In the genomic region with DNA sequence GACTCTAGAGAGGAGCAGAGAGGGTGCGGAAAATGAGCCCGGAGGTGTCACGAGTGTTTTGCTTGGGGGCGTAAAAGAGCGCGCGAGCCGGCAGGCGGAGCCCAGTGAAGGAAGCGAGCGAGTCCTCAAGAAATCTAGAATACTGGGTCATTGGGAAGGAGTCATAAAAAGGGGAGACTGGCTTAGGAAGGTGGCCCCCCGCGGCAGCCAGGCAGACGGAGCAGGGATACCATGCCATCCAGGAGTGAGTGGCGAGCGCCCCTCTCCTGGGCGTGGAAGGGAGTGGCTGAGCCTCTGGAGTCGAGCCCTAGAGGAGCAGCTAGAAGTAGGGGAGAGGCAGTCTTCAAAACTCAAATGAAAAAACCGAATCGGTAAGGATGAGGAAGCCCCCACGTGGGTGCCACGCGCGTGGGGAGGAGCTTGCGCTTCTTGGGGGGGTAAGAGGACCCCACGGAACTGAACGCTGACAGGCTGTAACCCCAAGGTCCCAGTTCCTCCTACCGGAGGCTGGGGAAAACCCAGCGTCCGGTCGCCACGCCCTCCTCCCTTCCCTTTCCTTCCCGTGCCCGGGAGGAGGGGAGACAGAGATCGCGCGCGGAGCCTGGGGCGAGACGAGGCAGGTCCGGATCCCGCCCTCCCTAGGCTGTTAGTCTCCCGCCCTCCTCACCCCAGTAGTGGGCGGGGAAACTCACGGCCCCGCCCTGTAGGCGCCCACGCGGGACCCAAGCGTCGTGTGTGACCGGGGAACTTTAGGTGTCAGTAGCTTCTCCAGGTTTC, we compare ENCODE assay signal across 8 mouse cellular contexts. TPM values are rescaled to one million over a fixed set of nuclear protein-coding genes. Genes with fewer than 3 reads are reported as not detected.
DNase-seq lines count a peak whose midpoint lies in the region; ATAC-seq and TF ChIP-seq lines count a peak whose summit lies in the region.

No protein-coding gene starts in this region.

- DNase-seq in ES-E14 (ENCODE audit: low read depth, low spot score): no peak
- DNase-seq in brain, adult 2 months (ENCODE audit: low read depth, low spot score): peak; percentile 42
- DNase-seq in gastrocnemius, postnatal 10 days: peak; percentile 60
- DNase-seq in liver, postnatal 0 days: peak; percentile 87
- DNase-seq in urinary bladder, postnatal 14 days (ENCODE audit: low spot score): peak; percentile 87
- DNase-seq in cerebellum, adult 18-20 months: no peak

- no peaks in the 10 kb centered on the region for H3K9me3 ChIP-seq in ES-E14 (ENCODE audit: control insufficient read depth, insufficient read depth, low read depth, low read length)
- H3K9me3 ChIP-seq in liver, postnatal 0 days (ENCODE audit: low read length): no peaks in the 10 kb centered on the region
- H3K9me3 ChIP-seq in neural tube, embryonic 13.5 days: no peaks in the 10 kb centered on the region

- peak overlapping the region; percentile 32; the same call in 1 of the 2 replicates for H3K9ac ChIP-seq in ES-E14 (ENCODE audit: insufficient read depth, low read depth, low read length, poor library complexity, severe bottlenecking)
- peak overlapping the region; percentile 83 for H3K9ac ChIP-seq in liver, postnatal 0 days (replicated peaks)
- H3K9ac ChIP-seq in neural tube, embryonic 13.5 days: peak overlapping the region; percentile 66

- no peaks in the 10 kb centered on the region for H3K36me3 ChIP-seq in ES-E14 (ENCODE audit: control insufficient read depth, insufficient read depth, low read length, poor library complexity, severe bottlenecking)
- peaks cover 7% of the 10 kb centered on the region for H3K36me3 ChIP-seq in liver, postnatal 0 days (replicated peaks; ENCODE audit: insufficient read depth, low read length)
- H3K36me3 ChIP-seq in neural tube, embryonic 13.5 days: no peaks in the 10 kb centered on the region

- in situ Hi-C loops in ES-E14 (cut with MboI; ENCODE audit: low sequenced_read_pairs in 2 of 2, unreplicated experiment in 2 of 2): no loop called here

- ATAC-seq in inflammation-experienced regulatory T-cells, adult 6 months: peak; percentile 53
- peak; percentile 79 for ATAC-seq in liver, postnatal 0 days
- ATAC-seq in neural tube, embryonic 13.5 days (ENCODE audit: low read depth): 0 out of 2 replicates have a peak, but pooled peaks have one; percentile 23

- H3K4me3 ChIP-seq in ES-E14 (ENCODE audit: insufficient read depth in 1 of 2, low read depth in 1 of 2, low read length in 2 of 2, poor library complexity in 1 of 2, severe bottlenecking in 1 of 2): peak overlapping the region; percentile 64 to 77
- peak overlapping the region; percentile 86 for H3K4me3 ChIP-seq in liver, postnatal 0 days (ENCODE audit: low read depth, low read length)
- H3K4me3 ChIP-seq in neural tube, embryonic 13.5 days: peak overlapping the region; percentile 44

- H3K27me3 ChIP-seq in liver, postnatal 0 days (ENCODE audit: insufficient read depth, low read length): no peaks in the 10 kb centered on the region
- peaks cover 77% of the 10 kb centered on the region for H3K27me3 ChIP-seq in neural tube, embryonic 13.5 days

- 1% methylated on average over 41 of the region's 52 CpGs for WGBS in liver, postnatal 0 days (ENCODE audit: insufficient replicate concordance)
- WGBS in neural tube, embryonic 13.5 days: 2% methylated on average over 51 of the region's 52 CpGs

- H3K4me2 ChIP-seq in liver, postnatal 0 days (ENCODE audit: low read depth, low read length): peak overlapping the region; percentile 93
- H3K4me2 ChIP-seq in neural tube, embryonic 13.5 days: peak overlapping the region; percentile 59

- peak; percentile 41; the same call in 1 of the 2 replicates for TF ChIP-seq EP300 in liver, postnatal 0 days (IDR thresholded peaks at IDR 0.05; ENCODE audit: low read depth)

- H3K27ac ChIP-seq in ES-E14 (ENCODE audit: insufficient read depth, low read depth, low read length, poor library complexity, severe bottlenecking): no peak overlapping the region
- peak overlapping the region; percentile 97 for H3K27ac ChIP-seq in liver, postnatal 0 days (ENCODE audit: low read depth)
- H3K27ac ChIP-seq in neural tube, embryonic 13.5 days (replicated peaks): no peak overlapping the region

- peaks cover 0 to 7% of the 10 kb centered on the region in 2 experiments; a peak in 1 of 4 replicates for H3K4me1 ChIP-seq in ES-E14 (ENCODE audit: control insufficient read depth in 2 of 2, insufficient read depth in 2 of 2, low read length in 2 of 2, poor library complexity in 1 of 2)
- peaks cover 27% of the 10 kb centered on the region for H3K4me1 ChIP-seq in liver, postnatal 0 days (ENCODE audit: insufficient read depth)
- peaks cover 41% of the 10 kb centered on the region for H3K4me1 ChIP-seq in neural tube, embryonic 13.5 days (replicated peaks)

- 0 out of 2 replicates have a peak, but pooled peaks have one; percentile 25 for TF ChIP-seq CTCF in liver, postnatal 0 days (IDR thresholded peaks at IDR 0.05; ENCODE audit: low read depth)

TF ChIP-seq in ES-E14, 5 proteins besides CTCF, POLR2A, EP300 and RAD21:
- TF ChIP-seq ZNF384 (IDR thresholded peaks at IDR 0.05; ENCODE audit: low read depth, low read length): no peak
- no peak for TF ChIP-seq HCFC1 (IDR thresholded peaks at IDR 0.05; ENCODE audit: borderline replicate concordance, insufficient read depth, low read length)
- TF ChIP-seq MAFK (IDR thresholded peaks at IDR 0.05; ENCODE audit: insufficient read depth, low read depth, low read length): no peak
- no peak for TF ChIP-seq CHD2 (IDR thresholded peaks at IDR 0.05; ENCODE audit: low read depth, low read length)
- TF ChIP-seq ZC3H11A (IDR thresholded peaks at IDR 0.05; ENCODE audit: borderline replicate concordance, low read depth, low read length): no peak
TF ChIP-seq in ES-E14: peak in this region for 0.

RNA-seq across cellular contexts. Expression of gene Tgfb1, which starts 2.2 kb away (rescaled TPM):
- total RNA-seq in ES-E14 (2012; rRNA removed): 6.3 and 7.1 TPM in 2 replicates
- 10 to 100 TPM; 15.2 to 25.6 TPM for total RNA-seq in gastrocnemius, postnatal 10 days (2021)
- polyA plus RNA-seq in inflammation-experienced regulatory T-cells, adult 6 months (2017; shearing (Covaris generic)): 1 to 10 TPM; 4.6 to 6.7 (median 5.4) TPM
- 5.1 and 6.1 TPM in 2 replicates for polyA plus RNA-seq in liver, postnatal 0 days (2015; fragmentation: Nextera tagmentation; extraction: Ambion mirVana)
- 1.2 and 2.1 TPM in 2 replicates for polyA plus RNA-seq in neural tube, embryonic 13.5 days (2015; fragmentation: Nextera tagmentation; extraction: Ambion mirVana)

RNA-seq across cellular contexts. Expression of gene B9d2, which starts 8.4 kb away (rescaled TPM):
- total RNA-seq in ES-E14 (2012; rRNA removed): 4.1 and 5.5 TPM in 2 replicates
- total RNA-seq in gastrocnemius, postnatal 10 days (2021): 10 to 100 TPM; 10.5 to 10.9 TPM
- polyA plus RNA-seq in inflammation-experienced regulatory T-cells, adult 6 months (2017; shearing (Covaris generic)): 10 to 100 TPM; 55.9 to 76.1 (median 57.2) TPM
- polyA plus RNA-seq in liver, postnatal 0 days (2015; fragmentation: Nextera tagmentation; extraction: Ambion mirVana): 15.0 and 16.0 TPM in 2 replicates
- 33.6 and 42.6 TPM in 2 replicates for polyA plus RNA-seq in neural tube, embryonic 13.5 days (2015; fragmentation: Nextera tagmentation; extraction: Ambion mirVana)

RNA-seq across cellular contexts. Expression of gene Tmem91, which starts 14.0 kb away (rescaled TPM):
- total RNA-seq in ES-E14 (2012; rRNA removed): 0.94 and 2.6 TPM in 2 replicates
- under 1 TPM; 0.45 to 0.47 TPM for total RNA-seq in gastrocnemius, postnatal 10 days (2021)
- polyA plus RNA-seq in inflammation-experienced regulatory T-cells, adult 6 months (2017; shearing (Covaris generic)): 10 to 100 TPM in 2 of 3 experiments, 1 to 10 TPM in 1; 8.2 to 23.6 (median 14.4) TPM
- 0.58 and 0.76 TPM in 2 replicates for polyA plus RNA-seq in liver, postnatal 0 days (2015; fragmentation: Nextera tagmentation; extraction: Ambion mirVana)
- polyA plus RNA-seq in neural tube, embryonic 13.5 days (2015; fragmentation: Nextera tagmentation; extraction: Ambion mirVana): 13.1 and 14.3 TPM in 2 replicates

RNA-seq across cellular contexts. Expression of gene Ccdc97, which starts 29.9 kb away (rescaled TPM):
- total RNA-seq in ES-E14 (2012; rRNA removed): 20.3 and 21.7 TPM in 2 replicates
- total RNA-seq in gastrocnemius, postnatal 10 days (2021): 10 to 100 TPM; 31.9 to 39.6 TPM
- 10 to 100 TPM; 41.2 to 45.8 (median 45.8) TPM for polyA plus RNA-seq in inflammation-experienced regulatory T-cells, adult 6 months (2017; shearing (Covaris generic))
- 6.7 and 6.8 TPM in 2 replicates for polyA plus RNA-seq in liver, postnatal 0 days (2015; fragmentation: Nextera tagmentation; extraction: Ambion mirVana)
- 33.0 and 38.2 TPM in 2 replicates for polyA plus RNA-seq in neural tube, embryonic 13.5 days (2015; fragmentation: Nextera tagmentation; extraction: Ambion mirVana)

RNA-seq across cellular contexts. Expression of gene Exosc5, which starts 30.0 kb away (rescaled TPM):
- total RNA-seq in ES-E14 (2012; rRNA removed): 170 and 182 TPM in 2 replicates
- 10 to 100 TPM; 23.6 to 26.0 TPM for total RNA-seq in gastrocnemius, postnatal 10 days (2021)
- 100 to 1,000 TPM in 2 of 3 experiments, 10 to 100 TPM in 1; 65.5 to 124 (median 103) TPM for polyA plus RNA-seq in inflammation-experienced regulatory T-cells, adult 6 months (2017; shearing (Covaris generic))
- polyA plus RNA-seq in liver, postnatal 0 days (2015; fragmentation: Nextera tagmentation; extraction: Ambion mirVana): 44.5 and 49.2 TPM in 2 replicates
- polyA plus RNA-seq in neural tube, embryonic 13.5 days (2015; fragmentation: Nextera tagmentation; extraction: Ambion mirVana): 41.8 and 45.1 TPM in 2 replicates

Comparison
In these comparisons a context has a peak if more than half of its experiments do, and no peak if none do; other contexts are left out.
1. DNase-seq: peak in brain, adult 2 months (single experiment), gastrocnemius, postnatal 10 days (single experiment), liver, postnatal 0 days (single experiment) and urinary bladder, postnatal 14 days (single experiment); none in ES-E14 (single experiment) and cerebellum, adult 18-20 months (0 of 2).
2. H3K9ac ChIP-seq: peak in every context shown above with its lines; median percentile 83 in liver, postnatal 0 days; 66 in neural tube, embryonic 13.5 days; 32 in ES-E14.
3. ATAC-seq: peak in every context shown above with its lines; median percentile 79 in liver, postnatal 0 days; 53 in inflammation-experienced regulatory T-cells, adult 6 months; 23 in neural tube, embryonic 13.5 days.
4. Peak in every context shown above with its lines, with median percentiles within 50 percentile points of each other: H3K4me3 ChIP-seq.